Mouse (Mus musculus): ENCODE measurements around the gene Hs6st3.

- TF ChIP-seq CTCF (IDR thresholded peaks at IDR 0.05; ENCODE audit: low read depth) (no peak), EP300 (IDR thresholded peaks at IDR 0.05; ENCODE audit: low read depth) (no peak)
These were observed 518.8 kb downstream of the Hs6st3 start for GRCm38 (mm10) chr14:119656936-119657335.

Measured in liver, embryonic 14.5 days (tissue).